Mouse (Mus musculus) cerebellum, adult 9-10 months (tissue): ENCODE results near the gene Ccdc162.

Experiments
- DNase-seq: peaks from one replicate; pipeline ENCODE4 v3.0.0; 2022

Gene Ccdc162

DNA sequence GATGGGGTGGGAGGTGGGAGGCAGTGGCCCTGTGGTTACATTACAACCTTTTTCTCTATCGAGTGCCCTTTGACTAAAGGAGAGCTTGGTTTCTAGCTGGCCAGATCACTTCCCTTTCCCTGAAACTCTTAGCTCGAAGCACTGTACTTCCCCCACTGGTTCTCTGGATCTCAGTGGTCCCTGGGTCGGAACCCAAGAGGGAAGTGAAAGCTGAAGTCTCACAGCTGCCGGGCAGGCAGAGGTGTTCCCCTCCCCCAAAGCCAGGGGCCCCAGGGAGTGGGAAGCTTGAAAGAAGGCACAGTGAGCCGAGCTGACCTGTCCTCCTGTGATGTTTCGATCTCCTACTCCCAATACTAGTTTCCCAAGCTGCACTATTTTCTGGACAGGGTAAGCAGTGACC is 143.2 kb downstream of the Ccdc162 start:
- no peak for DNase-seq

DNA sequence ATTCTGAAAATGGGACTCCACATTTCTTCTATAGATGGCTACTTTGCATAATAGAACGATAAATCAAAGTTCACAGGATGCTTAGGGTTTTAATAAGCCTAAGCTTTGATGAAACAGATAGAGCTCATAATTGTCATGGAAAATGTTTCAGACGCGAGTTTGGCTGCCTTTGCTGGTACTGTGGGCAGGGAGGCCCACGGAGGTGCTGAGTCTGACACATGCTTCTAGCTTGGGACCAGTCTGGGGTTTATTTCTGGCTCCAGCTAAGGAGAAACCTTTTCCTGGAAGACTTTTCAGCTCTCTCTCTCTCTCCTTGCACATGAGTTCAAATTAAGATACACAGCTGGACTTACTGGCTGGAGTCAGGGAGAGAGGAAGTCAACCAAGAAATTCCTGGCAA is 144.2 kb downstream of the Ccdc162 start:
- DNase-seq, result no peak

DNA sequence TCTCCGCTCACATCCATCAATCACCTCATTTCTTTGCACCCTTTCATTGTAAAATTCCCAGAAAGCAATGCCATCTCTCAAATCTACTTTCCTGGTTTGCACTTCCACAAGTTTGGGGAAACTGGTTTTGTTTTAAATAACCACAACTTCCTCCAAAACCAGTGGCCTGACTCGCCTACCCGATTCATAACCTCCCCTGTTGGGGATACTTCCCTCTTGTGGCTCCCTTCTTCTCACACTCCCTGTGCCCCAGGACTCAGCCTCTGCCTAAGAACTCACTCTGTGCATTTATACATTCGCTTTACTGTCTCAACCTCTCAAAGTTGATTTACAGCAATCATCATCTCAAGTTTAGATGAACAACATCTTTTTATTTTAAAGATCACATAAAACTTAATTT is 145.4 kb downstream of the Ccdc162 start:
- no peak for DNase-seq

DNA sequence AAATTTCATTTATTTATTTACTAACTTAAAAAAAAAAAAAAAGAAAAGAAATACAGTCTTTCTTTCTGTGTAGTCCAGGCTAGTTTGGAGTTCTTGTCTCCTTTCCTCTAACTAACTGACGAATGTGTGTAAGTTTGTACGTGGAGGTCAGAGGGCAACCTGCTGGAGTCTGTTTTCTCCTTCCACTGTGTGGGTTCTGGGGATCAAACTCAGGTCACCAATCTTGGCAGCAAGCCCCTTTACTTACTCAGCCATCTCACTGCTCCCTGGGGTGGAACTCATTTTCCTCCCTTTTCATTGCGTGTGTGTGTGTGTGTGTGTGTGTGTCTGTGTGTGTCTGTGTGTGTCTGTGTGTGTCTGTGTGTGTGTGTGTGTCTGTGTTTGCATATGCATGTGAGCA is 148.1 kb downstream of the Ccdc162 start:
- DNase-seq, result no peak

DNA sequence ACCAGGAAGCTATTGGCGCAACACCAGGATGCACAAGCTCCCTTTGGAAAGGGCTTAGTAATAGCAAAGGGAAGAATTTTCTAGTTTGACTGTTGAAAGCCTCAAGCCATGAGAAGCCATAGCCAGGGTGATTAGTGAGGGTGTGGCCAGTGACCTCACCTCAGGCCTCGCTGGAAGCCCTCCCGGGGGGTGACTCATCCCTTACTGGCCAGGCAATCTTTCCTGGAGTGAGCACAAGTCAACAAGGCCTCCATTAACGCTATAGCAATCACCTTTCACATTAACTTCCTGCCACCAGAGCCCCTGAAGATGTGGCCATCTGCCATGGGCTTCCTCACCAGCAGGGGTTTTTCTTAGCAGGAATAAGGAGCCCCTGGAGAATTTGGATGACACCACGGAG is 151.3 kb downstream of the Ccdc162 start:
- no peak for DNase-seq

DNA sequence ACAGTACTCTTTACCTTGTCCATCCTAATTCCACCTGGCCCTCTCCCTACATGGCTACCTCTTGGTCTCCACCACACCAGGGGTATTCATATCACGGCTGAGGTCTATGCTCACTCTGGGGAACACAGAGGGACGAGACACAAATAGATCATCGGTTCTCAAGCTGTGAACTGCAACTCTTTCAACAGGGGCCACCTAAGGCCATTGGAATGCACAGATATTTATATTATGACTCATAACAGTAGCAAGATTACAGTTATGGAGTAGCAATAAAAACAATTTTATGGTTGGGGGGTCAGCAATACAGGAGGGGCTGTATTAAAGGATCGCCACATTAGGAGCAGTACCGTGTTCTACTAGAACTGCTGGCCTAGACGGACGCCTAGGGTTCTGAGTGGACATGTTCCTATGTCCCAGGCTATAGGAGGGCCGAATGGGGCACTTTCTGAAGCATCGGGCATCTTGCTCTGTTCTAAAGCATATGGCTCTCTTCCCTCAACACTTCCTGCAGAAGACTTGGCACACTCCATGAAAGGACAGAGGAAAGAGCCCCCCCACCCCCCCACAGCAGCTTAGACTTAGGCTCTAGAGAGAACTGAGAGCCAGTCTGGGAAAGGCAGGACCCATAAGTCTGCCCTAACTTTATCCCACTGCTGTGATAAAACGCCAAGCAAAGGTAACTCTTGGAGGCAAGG is 154.6 kb downstream of the Ccdc162 start:
- DNase-seq, result no peak

DNA sequence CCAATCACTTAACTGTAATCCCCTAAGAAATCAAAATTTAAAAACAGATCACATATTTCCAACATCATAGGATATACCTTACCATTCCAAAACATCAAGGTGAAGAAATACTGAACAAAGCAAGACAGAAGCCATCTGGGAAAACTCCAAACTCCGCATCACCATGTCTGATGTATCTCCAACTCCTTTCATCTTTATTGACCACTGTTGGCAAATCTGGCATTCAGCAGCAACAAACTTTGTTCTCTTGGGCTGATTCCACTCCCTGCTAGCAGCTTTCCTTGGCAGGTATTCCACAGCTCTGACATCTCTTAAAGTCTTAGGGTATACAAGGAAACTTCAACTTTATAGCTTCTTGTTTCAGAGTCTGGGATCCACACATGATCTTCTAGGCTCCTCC is 158.0 kb downstream of the Ccdc162 start:
- no peak for DNase-seq

DNA sequence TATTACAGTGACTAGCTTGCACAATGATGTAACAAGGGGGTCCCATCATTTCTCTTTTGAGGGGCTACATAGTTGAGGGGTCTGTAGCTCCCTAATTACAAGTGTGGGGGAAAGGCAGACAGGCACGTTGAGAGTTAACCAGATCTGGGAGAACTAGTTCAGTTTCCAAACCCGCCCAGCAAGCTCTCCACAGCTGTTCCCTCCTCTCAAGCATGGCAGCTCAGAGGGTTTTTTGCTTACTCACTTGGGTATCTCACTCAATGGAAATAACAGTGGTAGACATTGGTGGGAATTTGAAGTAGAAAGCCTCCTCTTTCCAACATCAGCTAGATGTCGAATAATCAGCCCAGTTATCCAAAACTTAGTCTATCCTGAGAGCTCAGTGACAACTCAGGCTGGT is 161.4 kb downstream of the Ccdc162 start:
- DNase-seq, result no peak

DNA sequence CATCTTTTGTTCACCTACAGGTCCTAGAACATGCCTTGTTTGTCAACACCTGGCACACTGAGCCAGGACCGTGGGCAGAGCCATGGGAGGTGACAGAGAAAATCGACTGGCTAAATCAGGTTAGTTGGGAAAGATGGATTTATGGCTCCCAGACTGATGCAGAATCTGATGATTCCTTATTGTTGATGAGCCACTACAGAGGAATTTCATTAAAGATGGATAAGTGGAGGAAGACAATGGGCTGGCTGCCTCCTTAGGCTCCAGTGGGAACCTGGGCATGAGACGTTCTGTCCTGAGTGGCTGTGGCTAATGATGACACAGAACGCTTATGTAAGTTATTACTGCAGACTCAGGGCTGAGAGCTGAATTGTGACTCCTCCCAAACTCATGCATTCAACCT is 162.7 kb downstream of the Ccdc162 start:
- no peak for DNase-seq

DNA sequence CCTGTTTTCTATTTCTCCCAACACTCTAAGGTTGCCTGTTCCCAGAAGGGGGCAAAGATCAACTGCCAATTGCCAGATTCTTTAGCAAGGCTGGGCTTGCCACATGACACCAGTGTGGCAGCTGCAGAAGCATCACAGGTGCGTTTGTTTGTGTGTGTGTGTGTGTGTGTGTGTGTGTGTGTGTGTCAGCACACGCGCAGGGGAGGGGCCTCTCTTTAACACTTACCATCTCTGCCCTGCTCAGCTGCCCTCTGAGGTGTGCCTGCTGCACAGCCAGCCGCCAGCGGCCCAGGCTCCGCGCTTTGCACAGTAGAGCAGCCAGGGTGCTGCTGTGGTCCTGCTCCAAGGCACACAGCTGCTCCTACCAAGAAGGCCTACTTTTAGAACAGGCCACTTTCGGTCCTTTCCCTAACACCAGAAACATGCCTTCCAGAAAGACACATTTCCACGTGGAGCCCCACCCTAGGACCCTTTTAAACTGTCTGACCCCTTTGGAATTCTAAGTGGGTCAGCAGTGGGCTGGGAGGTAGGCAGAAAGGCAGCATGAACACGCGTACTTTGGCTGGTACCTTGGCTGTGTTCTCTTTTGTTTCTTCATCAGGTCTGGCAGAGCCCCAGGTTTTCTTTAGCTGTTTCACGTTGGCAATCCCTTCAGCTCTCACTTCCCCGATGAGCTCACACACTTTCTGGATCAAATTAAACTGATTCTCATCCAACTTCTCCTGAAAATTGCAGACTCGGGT is 163.4 kb downstream of the Ccdc162 start:
- DNase-seq, result peak; percentile 42

DNA sequence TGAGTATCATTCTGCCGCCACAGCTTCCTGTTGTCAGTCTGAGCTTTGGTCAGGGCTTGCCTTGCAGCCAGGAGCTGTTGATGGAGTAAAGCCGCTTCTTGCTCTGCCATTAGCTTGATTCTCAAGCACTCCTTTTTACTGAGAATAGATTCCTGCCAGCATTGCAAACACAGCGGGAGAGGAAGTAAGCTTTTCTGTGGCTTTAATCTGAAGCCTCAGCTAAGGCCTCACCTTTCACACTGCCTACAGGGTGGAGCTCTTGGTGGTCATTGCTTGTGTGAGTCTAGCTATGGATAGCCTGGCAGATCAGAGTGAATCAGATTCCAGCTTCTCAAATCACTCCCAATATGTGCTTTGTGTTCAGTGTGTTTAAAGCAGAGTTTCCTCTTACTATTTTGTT is 164.1 kb downstream of the Ccdc162 start:
- DNase-seq, result no peak

DNA sequence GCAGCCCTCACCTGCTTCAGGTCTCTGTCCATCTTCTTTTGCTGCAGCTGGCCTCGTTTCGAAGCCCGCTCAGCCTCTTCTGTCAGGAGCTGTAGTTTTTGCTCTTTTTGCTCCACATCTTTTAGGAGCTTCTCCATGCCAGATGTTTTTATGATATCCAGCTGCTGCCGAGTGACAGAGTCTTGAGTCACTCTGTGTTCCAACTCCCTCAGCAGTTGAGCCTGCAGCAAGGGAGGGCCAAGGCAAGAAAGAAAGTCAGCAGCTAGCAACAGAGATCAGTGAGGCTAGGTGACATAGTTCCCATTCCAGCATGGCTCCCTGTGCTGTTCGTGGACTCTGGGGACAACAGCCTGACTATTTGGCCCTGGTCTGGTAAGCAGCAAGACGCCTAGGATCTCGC is 165.7 kb downstream of the Ccdc162 start:
- DNase-seq, result no peak

DNA sequence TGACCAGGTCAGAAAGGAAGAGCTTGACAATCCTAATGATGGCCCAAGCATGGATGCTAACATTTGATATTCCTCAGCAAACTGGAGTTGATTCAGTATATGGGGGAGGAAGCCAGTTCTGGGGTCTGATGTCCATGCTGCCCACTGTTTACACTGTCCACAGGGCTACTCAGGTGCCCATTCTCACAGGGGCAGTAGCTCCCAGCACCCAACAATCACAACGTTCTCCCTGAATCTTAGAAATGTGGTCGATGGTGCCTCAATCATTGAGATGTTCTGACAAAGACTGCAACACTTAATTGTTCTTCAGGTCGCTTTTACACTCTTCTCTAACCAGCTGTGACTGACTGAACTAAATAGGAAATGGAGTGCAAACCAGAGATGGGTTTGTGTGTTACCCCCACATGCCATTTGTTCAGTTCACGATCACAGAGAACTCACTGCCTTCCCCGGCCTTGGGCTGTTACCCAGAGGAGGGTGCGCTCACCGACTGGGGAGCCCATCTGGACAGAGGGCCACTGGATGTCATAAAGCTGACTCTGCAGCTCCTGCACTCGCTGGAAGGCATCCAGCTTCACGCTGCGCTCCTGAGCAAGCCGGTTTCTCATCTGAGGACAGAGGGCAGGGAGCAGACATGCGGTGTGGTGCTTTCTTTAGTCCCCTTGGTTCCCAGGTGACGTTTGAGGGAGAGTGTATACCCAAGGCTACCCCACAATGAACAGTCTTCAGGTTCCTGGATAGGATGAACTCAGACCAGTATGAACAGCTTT is 169.9 kb downstream of the Ccdc162 start:
- no peak for DNase-seq

DNA sequence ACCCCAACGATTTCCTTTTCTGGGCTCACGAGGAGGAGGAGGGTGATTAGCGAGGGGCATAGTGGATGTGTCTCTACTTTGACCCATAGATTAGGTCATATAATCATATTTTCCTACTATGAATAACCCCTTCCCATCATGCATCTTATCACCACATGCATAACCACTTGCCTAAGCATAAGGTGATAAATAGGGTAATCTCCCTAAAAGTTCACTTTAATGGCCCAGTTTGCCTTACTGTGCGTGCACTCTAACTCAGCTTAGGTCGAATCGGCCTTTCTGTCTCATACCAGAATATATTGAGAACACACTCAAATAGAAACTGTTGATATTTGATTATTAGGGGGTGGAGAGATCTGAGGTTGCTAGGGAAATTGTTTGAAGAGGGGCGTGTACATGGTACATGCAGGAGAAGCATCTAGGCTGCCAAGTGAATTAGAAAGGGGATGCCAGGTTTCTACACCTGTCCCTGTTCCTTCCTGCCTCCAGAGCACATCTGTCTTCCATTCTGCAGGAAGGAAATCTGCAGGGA is 171.1 kb downstream of the Ccdc162 start:
- no peak for DNase-seq

DNA sequence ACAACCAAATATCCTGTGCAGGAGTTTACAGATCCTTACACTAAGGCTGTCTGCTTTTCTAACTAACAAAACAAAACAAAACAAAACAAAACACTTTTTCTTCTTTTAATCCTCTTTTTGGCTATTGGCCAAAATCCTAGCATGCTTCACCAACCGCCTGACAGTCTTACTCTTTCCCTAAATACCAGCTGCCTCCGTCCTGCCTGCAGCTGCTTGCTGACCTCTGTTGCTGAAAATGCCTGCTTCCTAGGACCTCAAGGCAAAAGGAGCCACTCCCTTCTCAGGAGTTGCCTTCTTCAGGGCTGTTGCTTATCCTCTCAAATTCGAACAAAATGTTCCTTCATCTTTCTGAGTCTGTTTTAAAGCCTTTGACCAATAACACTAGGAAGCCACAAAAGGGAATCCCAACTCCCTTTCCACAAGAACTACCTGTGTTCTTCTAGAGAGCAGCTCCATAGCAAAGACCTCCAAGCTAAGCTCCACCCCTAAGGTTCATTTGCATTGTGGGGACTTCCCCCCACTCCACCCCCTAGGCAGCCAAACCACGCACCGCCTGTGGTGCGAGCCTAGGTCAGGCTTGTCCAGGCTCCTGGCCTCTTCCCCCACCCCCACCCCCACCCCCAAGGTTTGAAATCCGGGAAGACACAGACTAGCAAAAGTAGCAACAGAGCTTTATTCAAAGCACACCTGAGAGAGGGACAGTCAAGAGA is 171.8 kb downstream of the Ccdc162 start:
- no peak for DNase-seq

DNA sequence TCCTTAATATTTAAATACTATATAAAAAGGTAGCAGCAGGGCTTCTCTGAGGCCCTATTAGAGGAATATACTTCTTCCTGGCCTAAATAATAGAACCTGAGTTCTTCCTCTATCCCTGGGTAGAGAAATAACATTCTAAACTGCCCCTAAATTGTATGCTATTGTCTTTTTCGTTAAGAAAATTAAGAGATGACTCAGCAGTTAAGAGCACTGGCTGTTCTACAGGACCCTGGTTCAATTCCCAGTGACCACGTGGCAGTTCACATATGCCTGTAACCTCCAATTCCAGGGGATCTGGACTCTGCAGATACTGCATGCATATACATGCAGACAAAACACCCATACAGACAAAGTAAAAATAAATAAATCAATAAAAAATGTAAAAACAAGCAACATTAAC is 172.6 kb downstream of the Ccdc162 start:
- no peak for DNase-seq

DNA sequence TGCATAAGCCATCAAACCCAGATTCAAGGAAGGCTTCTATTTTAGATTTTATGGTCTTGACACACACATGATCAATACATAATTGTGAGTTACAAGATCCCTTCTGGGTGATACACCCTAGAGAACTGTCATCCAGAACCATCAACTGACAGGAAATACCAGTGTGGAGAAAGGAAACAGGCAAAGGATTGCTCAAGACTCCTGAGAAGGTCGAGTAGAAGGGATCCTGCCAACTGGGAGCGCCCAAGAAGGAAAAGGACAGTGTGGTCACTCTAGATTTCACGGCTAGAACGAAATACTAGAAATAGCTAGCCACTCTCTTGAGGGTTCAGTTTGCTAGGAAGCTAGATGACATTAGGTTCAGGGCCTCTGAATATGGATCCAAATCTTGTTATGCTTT is 173.0 kb downstream of the Ccdc162 start:
- DNase-seq, result no peak

DNA sequence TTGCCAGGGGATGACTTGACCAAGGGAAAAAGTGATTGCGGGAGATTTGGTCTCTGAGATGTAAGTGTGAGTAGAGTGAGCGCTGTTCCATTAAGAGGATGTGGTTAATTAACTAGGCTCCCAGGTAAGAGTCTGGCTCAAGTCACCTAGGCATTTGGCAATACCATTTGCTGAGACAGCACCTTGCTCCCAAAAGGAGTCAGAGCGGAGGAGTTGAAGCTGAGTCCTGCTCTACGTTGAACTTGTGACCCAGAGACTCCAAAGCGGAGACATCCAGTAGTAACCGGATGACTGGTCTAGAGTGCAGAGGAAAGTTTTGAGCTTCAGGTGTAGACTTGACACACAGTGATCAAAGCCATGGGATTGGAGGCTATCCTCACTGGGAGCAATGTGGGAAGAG is 174.4 kb downstream of the Ccdc162 start:
- no peak for DNase-seq

DNA sequence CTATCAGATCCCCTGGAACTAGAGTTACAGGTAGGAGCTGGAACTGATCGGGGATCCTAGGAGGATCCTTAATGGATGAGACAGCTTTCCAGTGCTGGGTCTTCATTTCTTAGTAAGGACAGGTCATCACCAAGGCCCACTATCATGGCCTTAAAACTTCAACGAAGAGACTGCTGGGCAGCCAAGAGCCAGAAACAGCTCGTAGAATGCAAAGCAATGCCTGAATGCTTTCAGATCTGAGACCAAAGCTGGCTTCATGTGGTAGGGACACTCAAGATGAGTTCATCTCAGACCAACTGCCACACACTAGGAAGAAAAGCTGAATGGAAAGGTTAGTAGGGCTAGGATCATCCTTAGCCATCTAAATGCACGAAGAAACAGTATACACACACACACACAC is 177.4 kb downstream of the Ccdc162 start:
- no peak for DNase-seq

DNA sequence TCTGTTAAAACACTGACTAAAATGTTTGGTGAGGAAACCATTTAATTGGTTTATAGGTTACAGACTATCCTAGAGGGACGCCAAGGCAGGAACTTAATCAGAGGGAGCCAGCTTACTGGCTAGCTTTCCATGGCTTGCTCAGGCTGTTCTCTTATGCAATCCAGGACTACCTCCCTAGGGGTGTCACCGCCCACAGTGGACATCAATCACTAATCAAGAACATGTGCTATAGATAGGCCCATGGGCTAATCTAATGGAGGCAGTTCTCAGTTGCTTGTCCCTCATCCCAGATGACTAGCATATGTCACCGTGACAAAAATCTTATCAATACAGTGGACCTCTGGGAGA is 178.5 kb downstream of the Ccdc162 start:
- DNase-seq, result no peak

DNA sequence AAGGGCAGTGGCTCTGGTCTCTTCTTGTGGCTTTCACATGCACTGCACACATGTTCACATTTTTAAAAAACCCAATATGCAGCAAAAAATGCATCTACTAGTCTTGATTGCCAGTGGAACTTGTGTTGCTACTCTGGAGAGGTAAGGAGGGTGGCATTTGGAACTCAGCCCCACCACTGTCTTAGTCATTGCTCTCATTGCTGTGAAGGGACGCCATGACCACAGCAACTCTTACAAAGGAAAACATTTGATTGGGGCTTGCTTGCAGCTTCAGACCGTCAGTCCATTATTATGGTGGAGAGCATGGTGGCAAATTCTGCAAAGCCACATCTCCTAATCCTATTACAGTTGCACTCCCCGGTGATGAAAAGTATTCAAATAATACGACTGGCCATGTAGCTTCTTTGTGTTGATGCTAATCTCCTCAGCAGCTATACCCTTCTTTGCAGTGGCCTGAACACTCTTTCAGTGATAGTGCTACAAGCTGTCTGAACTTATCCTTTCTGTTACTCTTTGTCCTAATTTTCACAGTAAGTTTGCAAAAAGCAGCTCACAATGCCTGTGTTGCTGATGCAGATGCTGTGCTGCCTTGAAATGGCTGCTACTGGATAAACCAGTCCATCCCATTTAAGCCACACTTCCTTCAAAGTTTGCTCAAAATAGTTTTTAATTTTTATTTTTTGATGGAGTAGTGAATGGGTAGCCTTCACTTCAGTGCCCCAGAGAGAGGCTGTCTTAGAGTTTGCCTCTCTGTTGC is 179.0 kb downstream of the Ccdc162 start:
- DNase-seq, result no peak

DNA sequence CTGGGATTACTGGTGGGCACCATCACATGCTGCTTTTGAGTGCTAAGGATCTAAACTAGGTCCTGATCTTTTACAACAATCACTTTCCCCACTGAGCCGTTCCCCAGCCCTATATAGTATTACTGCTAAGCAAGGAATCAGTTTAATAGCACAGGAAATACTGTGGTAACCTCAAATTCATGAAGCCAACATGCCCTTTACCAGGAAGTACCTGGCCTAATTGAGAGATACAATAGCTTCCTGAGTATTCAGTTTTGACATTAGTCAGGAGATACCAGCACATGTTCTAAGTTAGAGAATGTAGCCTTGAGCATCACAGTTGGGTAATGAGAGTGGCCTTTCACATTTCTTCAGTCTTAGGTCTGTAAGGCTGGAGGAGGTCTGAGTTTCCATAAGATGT is 179.7 kb downstream of the Ccdc162 start:
- no peak for DNase-seq

DNA sequence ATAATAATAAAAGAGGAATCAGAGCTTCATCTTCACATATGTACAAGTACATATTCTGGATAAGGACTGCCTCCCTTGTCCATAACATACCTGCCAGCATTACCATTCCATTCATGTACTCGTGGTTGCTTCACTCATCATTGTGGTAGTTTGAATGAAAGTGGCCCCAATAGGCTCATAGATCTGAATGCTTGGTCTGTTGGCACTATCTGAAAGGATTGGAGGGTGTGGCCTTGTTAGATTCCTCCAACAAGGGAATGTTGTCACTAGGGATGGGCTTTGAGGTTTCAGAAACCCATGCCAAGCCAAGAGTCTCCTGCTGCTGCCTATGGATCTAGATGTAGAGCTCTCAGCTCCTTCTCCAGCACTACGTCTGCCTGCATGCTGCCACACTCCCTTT is 180.4 kb downstream of the Ccdc162 start:
- DNase-seq, result no peak
